Mouse (Mus musculus) heart, adult 2 months (tissue): ENCODE results near the gene Cfap45. TPM values are rescaled to one million over a fixed set of nuclear protein-coding genes. Genes with fewer than 3 reads are reported as not detected.

ENCODE experiments used
- DNase-seq, 2 experiments: peaks; one replicate each; pipeline ENCODE4 v3.0.0; 2021
- H3K27ac ChIP-seq: fragments of 200-600 bp; 2 replicates; pipeline ENCODE4 v1.8.1; 2022
- H3K27me3 ChIP-seq: fragments of 200-500 bp; 2 replicates; pipeline ENCODE4 v1.6.1; 2012; ENCODE audit warnings: mild to moderate bottlenecking, low read length, inconsistent platforms, mixed read lengths; ENCODE audit not compliant: control insufficient read depth, insufficient read depth
- H3K36me3 ChIP-seq: fragments of 200-500 bp; 2 replicates; pipeline ENCODE4 v1.6.1; 2012; ENCODE audit warnings: low read length, inconsistent platforms; ENCODE audit not compliant: control insufficient read depth, insufficient read depth
- H3K4me1 ChIP-seq: fragments of 200-500 bp; 2 replicates; pipeline ENCODE4 v1.6.1; 2011; ENCODE audit warnings: low read length; ENCODE audit not compliant: control insufficient read depth, insufficient read depth
- H3K4me3 ChIP-seq: fragments of 200-600 bp; 2 replicates; pipeline ENCODE4 v1.8.1; 2022
- H3K79me2 ChIP-seq: fragments of 200-500 bp; replicated peaks from 2 replicates; pipeline ENCODE4 v1.6.1; 2012; ENCODE audit warnings: mild to moderate bottlenecking, inconsistent platforms, low read length, moderate library complexity, mixed read lengths; ENCODE audit not compliant: control insufficient read depth, insufficient read depth
- H3K9ac ChIP-seq: fragments of 200-500 bp; 2 replicates; pipeline ENCODE4 v1.6.1; 2012; ENCODE audit warnings: low read depth, mild to moderate bottlenecking, control low read depth, inconsistent platforms, low read length, mixed read lengths
- CTCF ChIP-seq: fragments of 200-600 bp; IDR thresholded peaks from 2 replicates; pipeline ENCODE4 v1.8.1; 2022; ENCODE audit warnings: antibody characterized with exemption, mild to moderate bottlenecking, moderate library complexity
- EP300 ChIP-seq: fragments of 200-500 bp; IDR thresholded peaks from 2 replicates; pipeline ENCODE4 v1.6.1; 2011; ENCODE audit warnings: low read depth, low read length, control low read depth; ENCODE audit not compliant: insufficient read depth
- POLR2A ChIP-seq: fragments of 200-500 bp; IDR thresholded peaks from 2 replicates; pipeline ENCODE4 v1.6.1; 2011; ENCODE audit warnings: mild to moderate bottlenecking, low read depth, low read length, control low read depth; ENCODE audit not compliant: insufficient read depth
- WGBS: fragments of 180-500 bp; shearing (Covaris S2); methylation state at CpG from one replicate; pipeline ENCODE4 v1.1.7; 2018; 5-methylcytosine and 5-hydroxymethylcytosine counted together
- intact Hi-C: fragments of 180-260 bp; cut with DNase I; formaldehyde crosslinking; loops from one replicate; pipeline ENCODE4 v1.15.1; 2025
- polyA plus RNA-seq: library from polyadenylated mRNA; depleted of rRNA; stranded (reverse); fragments of >200 nt; gene quantifications from 2 replicates; pipeline ENCODE4 v1.2.3, GENCODE M21; 2012
- total RNA-seq, 2 experiments: library from RNA; stranded (reverse); gene quantifications; 2 replicates each; pipeline ENCODE4 v1.2.3; 2021

The Cfap45 gene
- total and polyA plus RNA-seq, 3 experiments = 0.39 to 0.53 (median 0.52) TPM

GRCm38 (mm10) chr1:172502145-172503110 lies 18.2 kb upstream of the Cfap45 start:
- Histone ChIP-seq H3K9ac (peak overlapping the region; percentile 50), H3K27me3 (no peaks in the 10 kb centered on the region), H3K27ac (peak overlapping the region; percentile 96), H3K36me3 (peaks cover 5% of the 10 kb centered on the region), H3K4me1 (peaks cover 18% of the 10 kb centered on the region), H3K79me2 (no peaks in the 10 kb centered on the region), H3K4me3 (peak overlapping the region; percentile 72)
- WGBS = 22% methylated on average over 13 of the region's 13 CpGs
- intact Hi-C loops = no loop called here
- TF ChIP-seq POLR2A (no peak), CTCF (no peak), EP300 (no peak)
- peak; percentile 57 to 66 for DNase-seq

DNA sequence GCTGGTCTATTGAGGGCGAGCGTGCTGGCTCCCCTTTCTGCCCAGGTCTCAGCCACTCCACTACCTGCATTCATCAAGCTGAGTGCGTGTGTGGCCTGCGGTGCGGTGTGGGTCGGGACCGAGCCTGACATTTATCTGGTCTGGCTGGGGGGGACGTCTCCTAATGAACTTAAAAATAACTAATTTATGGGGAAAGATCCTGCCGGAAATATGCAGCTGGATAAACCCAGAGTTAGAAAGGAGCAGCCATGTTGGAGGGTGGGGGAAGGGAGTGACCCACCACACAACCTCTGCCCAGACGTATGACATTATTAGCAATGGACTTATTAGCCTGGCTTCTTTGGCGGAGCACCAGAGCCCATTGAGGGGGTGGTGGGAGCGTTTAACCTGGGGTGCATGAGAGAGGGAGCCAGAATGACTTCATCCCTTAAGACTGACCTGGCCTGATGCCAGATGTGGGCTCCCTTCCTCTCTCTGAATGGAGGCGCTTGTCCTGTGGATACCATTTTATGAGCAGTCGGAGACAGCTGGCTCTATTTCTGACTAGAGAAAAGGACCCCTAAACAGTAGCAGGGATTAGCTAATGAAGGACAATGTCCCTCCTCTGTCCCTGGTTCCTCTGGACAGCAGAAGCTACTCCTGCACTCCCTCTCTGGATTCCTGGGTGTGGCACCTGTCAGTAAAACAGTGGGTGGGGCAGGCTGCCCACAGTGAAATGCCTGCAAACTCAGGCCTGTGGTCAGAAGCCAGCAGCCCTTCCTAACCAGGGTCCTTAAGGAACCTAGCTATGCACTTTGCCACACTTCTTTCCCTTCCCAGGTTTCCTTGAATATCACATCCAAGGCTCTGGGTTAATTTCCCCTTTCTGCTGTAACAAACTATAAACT lies 17.2 kb upstream of the Cfap45 start:
- peak overlapping the region; percentile 96 for H3K27ac ChIP-seq
- H3K4me3 ChIP-seq = peak overlapping the region; percentile 72
- peak; percentile 64 to 66 for DNase-seq
- intact Hi-C loops = no loop called here
- H3K4me1 ChIP-seq = peaks cover 24% of the 10 kb centered on the region
- H3K79me2 ChIP-seq = no peaks in the 10 kb centered on the region
- 26% methylated on average over 14 of the region's 14 CpGs for WGBS
- TF ChIP-seq POLR2A = no peak
- TF ChIP-seq EP300 = no peak
- no peak for TF ChIP-seq CTCF
- peaks cover 7% of the 10 kb centered on the region for H3K36me3 ChIP-seq
- no peaks in the 10 kb centered on the region for H3K27me3 ChIP-seq
- H3K9ac ChIP-seq = peak overlapping the region; percentile 32

GRCm38 (mm10) chr1:172504756-172505155 lies 15.8 kb upstream of the Cfap45 start:
- H3K27ac ChIP-seq = peak overlapping the region; percentile 1; the same call in 1 of the 2 replicates
- TF ChIP-seq POLR2A = no peak
- TF ChIP-seq CTCF = no peak
- no peak for TF ChIP-seq EP300
- peak overlapping the region; percentile 10; the same call in 1 of the 2 replicates for H3K9ac ChIP-seq
- no peaks in the 10 kb centered on the region for H3K27me3 ChIP-seq
- H3K36me3 ChIP-seq = peaks cover 9% of the 10 kb centered on the region
- intact Hi-C loops = no loop called here
- H3K79me2 ChIP-seq = no peaks in the 10 kb centered on the region
- 44% methylated on average over 8 of the region's 8 CpGs for WGBS
- no peak for DNase-seq
- peaks cover 28% of the 10 kb centered on the region for H3K4me1 ChIP-seq
- no peak overlapping the region for H3K4me3 ChIP-seq

GRCm38 (mm10) chr1:172507001-172507400 lies 13.6 kb upstream of the Cfap45 start:
- 41% methylated on average over 5 of the region's 5 CpGs for WGBS
- peaks cover 9% of the 10 kb centered on the region for H3K36me3 ChIP-seq
- DNase-seq = peak in 1 of 2 experiments; percentile 54

GRCm38 (mm10) chr1:172507701-172508100 lies 12.9 kb upstream of the Cfap45 start:
- intact Hi-C loops = no loop called here
- DNase-seq = no peak
- Histone ChIP-seq H3K4me3 (no peak overlapping the region), H3K79me2 (no peaks in the 10 kb centered on the region), H3K36me3 (peaks cover 9% of the 10 kb centered on the region), H3K9ac (no peak overlapping the region), H3K27ac (peak overlapping the region; percentile 17), H3K4me1 (peaks cover 25% of the 10 kb centered on the region), H3K27me3 (no peaks in the 10 kb centered on the region)
- 64% methylated on average over 3 of the region's 3 CpGs for WGBS
- TF ChIP-seq CTCF = no peak
- no peak for TF ChIP-seq EP300
- no peak for TF ChIP-seq POLR2A

More at GRCm38 (mm10) chr1:172507001-172507400, 13.6 kb upstream of the Cfap45 start:
- no peak for TF ChIP-seq EP300
- no peak for TF ChIP-seq POLR2A
- no peak for TF ChIP-seq CTCF
- intact Hi-C loops = no loop called here
- no peak overlapping the region for H3K9ac ChIP-seq
- peaks cover 27% of the 10 kb centered on the region for H3K4me1 ChIP-seq
- no peak overlapping the region for H3K4me3 ChIP-seq
- no peak overlapping the region for H3K27ac ChIP-seq
- H3K27me3 ChIP-seq = no peaks in the 10 kb centered on the region
- no peaks in the 10 kb centered on the region for H3K79me2 ChIP-seq
